Mouse (Mus musculus): ENCODE data around the gene Nipbl. TPM values are rescaled to one million over a fixed set of nuclear protein-coding genes. Genes with fewer than 3 reads are reported as not detected.

Gene Nipbl
- total RNA-seq (2023): 108 TPM

DNA sequence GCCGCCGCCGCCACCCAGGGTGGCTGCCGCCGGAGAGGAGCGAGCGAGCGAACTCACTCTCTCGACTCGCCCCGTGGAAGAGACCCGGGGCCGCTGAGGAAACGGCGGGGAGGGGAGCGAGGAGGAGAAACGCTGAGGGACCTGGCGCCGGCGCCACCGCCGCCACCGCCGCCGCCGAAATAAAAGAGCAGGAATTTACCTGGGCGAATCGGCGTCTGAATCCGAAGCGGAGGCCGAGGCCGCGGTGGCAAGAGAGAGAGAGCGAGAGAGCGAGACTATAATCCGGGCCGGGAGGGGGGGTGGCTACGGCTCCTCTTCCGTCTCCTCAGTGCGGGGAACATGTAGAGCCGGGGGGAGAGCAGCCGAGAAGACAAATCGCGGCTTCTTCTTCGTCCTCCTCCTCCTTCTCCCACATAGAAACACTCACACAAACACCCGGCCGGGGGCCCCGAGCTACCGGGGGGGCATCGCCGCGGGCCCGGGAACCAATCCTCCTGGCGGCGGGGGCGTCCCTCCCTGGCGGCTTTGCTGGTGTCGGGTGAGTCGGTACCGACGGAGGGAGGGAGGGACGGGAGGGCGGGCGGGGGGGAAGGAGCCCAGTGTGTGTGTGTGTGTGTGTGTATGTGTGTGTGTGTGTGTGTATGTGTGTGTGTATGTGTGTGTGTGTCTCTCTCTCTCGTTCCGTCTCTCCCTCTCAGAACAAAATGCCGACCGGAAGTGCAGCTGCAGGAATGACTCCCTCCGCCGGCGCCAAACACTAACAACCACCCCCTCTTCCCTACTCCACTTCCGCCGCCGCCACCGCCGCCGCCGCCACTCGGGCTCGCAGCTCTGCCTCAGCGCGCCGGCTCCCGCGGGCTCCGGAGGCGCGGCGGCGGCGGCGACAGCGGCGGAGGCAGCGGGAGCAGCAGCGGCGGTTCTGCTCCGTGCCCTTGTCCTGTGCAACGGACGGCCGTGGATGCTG lies at the start of gene Nipbl:
TSS of gene Nipbl (minus strand) at position 538 of the 964 bp plus-strand sequence.

Other genes starting within 250 kb of the Nipbl start
- gene Gm2310, start 75.5 kb upstream of the Nipbl start, total RNA-seq (2023): not detected